Mouse (Mus musculus) small intestine, adult 2 months (tissue): ENCODE measurements around the gene Tnrc6a. TPM values are rescaled to one million over a fixed set of nuclear protein-coding genes. Genes with fewer than 3 reads are reported as not detected.

Experiments
- H3K27ac ChIP-seq: fragments of 200-500 bp; 2 replicates; pipeline ENCODE4 v1.5.1; 2012; ENCODE audit warnings: low read depth, low read length, control low read depth, inconsistent platforms; ENCODE audit not compliant: insufficient read depth
- H3K27me3 ChIP-seq: fragments of 200-500 bp; 2 replicates; pipeline ENCODE4 v1.6.1; 2012; ENCODE audit warnings: mild to moderate bottlenecking, moderate library complexity, low read length, inconsistent platforms; ENCODE audit not compliant: control insufficient read depth, insufficient read depth
- H3K36me3 ChIP-seq: fragments of 200-500 bp; 2 replicates; pipeline ENCODE4 v1.6.1; 2012; ENCODE audit warnings: mild to moderate bottlenecking, low read length, control low read depth, inconsistent platforms; ENCODE audit not compliant: control insufficient read depth, insufficient read depth
- H3K4me1 ChIP-seq: fragments of 200-500 bp; 2 replicates; pipeline ENCODE4 v1.6.1; 2012; ENCODE audit warnings: low read length, inconsistent platforms, mixed read lengths; ENCODE audit not compliant: control insufficient read depth, insufficient read depth, insufficient read length
- H3K4me3 ChIP-seq: fragments of 200-500 bp; 2 replicates; pipeline ENCODE4 v1.5.1; 2012; ENCODE audit warnings: low read depth, mild to moderate bottlenecking, control low read depth, inconsistent platforms, low read length, moderate library complexity
- CTCF ChIP-seq: fragments of 200-500 bp; IDR thresholded peaks from 2 replicates; pipeline ENCODE4 v1.5.1; 2012; ENCODE audit warnings: low read depth, mild to moderate bottlenecking, control low read depth, inconsistent platforms, low read length, moderate library complexity, mixed read lengths; ENCODE audit not compliant: insufficient replicate concordance, insufficient read length; ENCODE audit errors: extremely low read depth
- POLR2A ChIP-seq: fragments of 200-500 bp; IDR thresholded peaks from 2 replicates; pipeline ENCODE4 v1.6.1; 2012; ENCODE audit warnings: low read depth, mild to moderate bottlenecking, control low read depth, inconsistent platforms, low read length, moderate library complexity
- WGBS: fragments of 180-500 bp; shearing (Covaris S2); methylation state at CpG from one replicate; pipeline ENCODE4 v1.1.7; 2018; 5-methylcytosine and 5-hydroxymethylcytosine counted together
- polyA plus RNA-seq: library from polyadenylated mRNA; depleted of rRNA; stranded (reverse); fragments of >200 nt; gene quantifications from 2 replicates; pipeline ENCODE4 v1.2.3, GENCODE M21; 2012

Tnrc6a gene
- polyA plus RNA-seq, 1 experiment: 33.7 TPM

DNA sequence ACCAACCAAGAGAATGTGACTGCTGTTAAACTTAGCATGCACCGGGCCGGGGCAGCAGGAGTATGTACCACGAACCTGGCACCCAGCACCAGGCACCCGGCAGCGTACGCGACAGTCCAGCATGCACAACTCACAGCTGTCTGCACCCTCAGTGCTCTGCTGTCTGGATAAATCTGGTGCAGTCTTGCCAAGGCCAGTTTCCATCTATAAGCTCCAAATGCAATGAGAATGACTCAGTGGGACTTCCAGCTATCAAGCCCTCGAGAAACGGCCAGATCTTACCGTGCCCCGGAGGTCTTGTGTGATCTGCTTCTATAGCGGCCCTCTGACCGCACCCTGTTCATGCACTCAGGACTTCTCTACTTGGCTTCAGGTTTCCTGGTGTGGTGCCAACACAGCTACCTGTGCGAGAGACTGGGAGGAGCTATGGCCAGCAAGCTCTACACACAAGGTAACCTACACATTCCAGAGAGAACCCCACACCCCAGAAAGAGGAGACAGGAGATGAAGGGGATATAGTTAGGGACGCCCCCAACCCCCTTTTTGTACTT lies 76.0 kb downstream of the Tnrc6a start:
- H3K27ac ChIP-seq: peak overlapping the region; percentile 100
- H3K27me3 ChIP-seq: no peaks in the 10 kb centered on the region
- H3K36me3 ChIP-seq: peaks cover 5% of the 10 kb centered on the region
- peak overlapping the region; percentile 48 for H3K4me3 ChIP-seq
- H3K4me1 ChIP-seq: peaks cover 32% of the 10 kb centered on the region
- TF ChIP-seq CTCF: no peak
- peak; percentile 59; the same call in 1 of the 2 replicates for TF ChIP-seq POLR2A
- WGBS: 34% methylated on average over 15 of the region's 15 CpGs

DNA sequence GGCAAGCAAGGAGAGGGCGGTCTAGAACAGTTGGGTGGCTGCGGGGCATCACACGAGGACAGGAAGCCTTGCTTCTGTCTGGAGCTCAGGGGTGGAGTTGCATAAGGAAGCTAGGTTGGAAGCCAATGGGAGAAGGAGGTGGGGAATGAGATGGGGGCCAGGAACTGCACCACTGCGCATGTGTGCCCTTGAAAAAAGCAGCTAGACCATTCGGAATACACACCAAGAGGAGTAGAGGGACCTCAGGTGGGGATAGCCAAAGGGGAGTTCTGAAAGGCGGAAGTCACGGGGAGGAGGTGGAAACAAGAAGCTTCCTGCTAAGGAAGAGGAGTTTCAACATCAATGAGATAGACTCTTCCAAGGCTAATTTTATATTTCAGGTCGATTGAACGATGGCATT lies 77.0 kb downstream of the Tnrc6a start:
- peaks cover 29% of the 10 kb centered on the region for H3K4me1 ChIP-seq
- TF ChIP-seq POLR2A (no peak), CTCF (no peak)
- H3K4me3 ChIP-seq: no peak overlapping the region
- 81% methylated on average over 9 of the region's 9 CpGs for WGBS
- H3K27me3 ChIP-seq: no peaks in the 10 kb centered on the region
- no peaks in the 10 kb centered on the region for H3K36me3 ChIP-seq
- H3K27ac ChIP-seq: no peak overlapping the region

DNA sequence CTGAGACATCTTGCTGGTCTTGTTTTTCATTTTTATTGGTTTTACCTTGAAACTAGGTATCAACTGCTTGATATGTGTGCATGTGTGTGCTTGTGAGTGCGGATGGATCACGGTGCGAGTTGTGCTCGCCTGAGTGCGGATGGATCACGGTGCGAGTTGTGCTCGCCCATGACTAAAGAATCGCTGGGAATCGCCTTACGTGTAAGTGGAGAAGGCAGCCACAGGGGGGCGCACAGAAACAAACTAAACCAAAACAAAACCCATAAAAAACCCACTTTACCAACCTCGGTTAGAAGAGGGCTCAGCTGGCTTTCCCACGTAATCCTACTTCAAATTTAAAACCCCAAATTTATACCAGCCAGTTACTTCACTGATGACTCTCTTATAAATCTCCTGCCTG lies 81.6 kb downstream of the Tnrc6a start:
- WGBS: 22% methylated on average over 14 of the region's 14 CpGs
- no peak overlapping the region for H3K4me3 ChIP-seq
- no peaks in the 10 kb centered on the region for H3K27me3 ChIP-seq
- H3K4me1 ChIP-seq: peaks cover 15% of the 10 kb centered on the region; the same call in 1 of the 2 replicates
- TF ChIP-seq POLR2A: no peak
- peak; percentile 70; the same call in 1 of the 2 replicates for TF ChIP-seq CTCF
- no peaks in the 10 kb centered on the region for H3K36me3 ChIP-seq
- no peak overlapping the region for H3K27ac ChIP-seq

DNA sequence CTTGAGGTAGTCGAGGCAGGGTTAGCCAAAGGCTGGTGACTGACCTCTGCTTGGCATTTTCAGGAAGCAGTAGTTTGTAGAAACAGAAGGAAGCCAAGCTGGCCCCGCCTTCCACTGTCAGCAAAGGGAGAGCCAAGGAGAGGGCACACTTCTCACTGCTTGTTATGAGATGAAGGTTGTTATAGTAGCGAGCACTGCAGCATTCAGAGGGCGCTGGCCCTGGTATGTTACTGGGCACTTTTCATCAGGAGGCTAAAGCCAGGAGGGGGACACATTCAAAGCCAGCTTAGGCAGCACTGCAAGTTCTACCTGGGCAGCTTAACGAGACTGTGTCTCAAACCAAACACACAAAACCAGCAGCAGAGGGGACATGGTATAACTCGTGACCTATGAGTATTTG lies 83.9 kb downstream of the Tnrc6a start:
- no peak overlapping the region for H3K4me3 ChIP-seq
- WGBS: 46% methylated on average over 6 of the region's 6 CpGs
- no peaks in the 10 kb centered on the region for H3K36me3 ChIP-seq
- H3K4me1 ChIP-seq: peaks cover 20% of the 10 kb centered on the region; the same call in 1 of the 2 replicates
- no peak overlapping the region for H3K27ac ChIP-seq
- TF ChIP-seq POLR2A (no peak), CTCF (no peak)
- no peaks in the 10 kb centered on the region for H3K27me3 ChIP-seq

DNA sequence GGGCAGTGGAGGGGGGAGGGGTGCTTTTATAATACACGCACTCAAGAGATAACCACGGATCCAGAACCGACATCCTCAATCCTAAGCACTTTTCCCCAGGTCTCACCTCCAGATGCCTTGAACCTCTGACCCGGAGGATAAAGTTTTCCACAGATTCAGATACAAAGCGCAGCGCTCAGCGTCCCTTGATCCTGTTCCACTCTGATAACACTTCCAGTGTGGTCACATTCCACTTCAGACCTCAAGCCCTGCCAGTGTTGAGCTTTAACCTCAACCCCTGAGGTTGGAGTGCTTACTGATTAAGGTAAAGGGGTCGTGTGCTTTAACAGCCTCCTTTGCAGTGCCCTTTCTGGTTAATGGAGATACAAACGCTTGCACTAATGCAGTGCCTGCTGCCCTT lies 86.2 kb downstream of the Tnrc6a start:
- 28% methylated on average over 9 of the region's 9 CpGs for WGBS

DNA sequence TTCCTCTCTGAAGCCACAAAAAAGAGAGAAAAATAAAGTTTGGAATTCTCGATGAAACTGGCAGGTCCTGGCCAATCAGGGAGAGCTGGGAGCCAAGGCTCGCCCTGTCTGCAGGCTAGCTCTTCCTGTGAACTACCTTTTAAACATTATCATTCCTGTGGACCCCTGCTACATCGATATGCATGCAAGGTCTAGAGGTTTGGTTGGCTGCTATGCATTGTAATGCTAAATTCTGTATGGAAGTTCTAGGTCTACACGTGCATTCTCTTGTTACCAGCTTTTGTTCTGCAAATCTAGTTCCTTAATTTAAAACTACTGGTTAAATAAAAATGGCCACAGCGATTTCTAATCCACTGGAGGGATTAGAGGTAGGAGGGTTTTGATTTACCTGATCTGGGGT lies 87.8 kb downstream of the Tnrc6a start:
- 76% methylated on average over 5 of the region's 5 CpGs for WGBS
- peaks cover 32% of the 10 kb centered on the region for H3K4me1 ChIP-seq
- no peak overlapping the region for H3K27ac ChIP-seq

More for the DNA sequence above, 86.2 kb downstream of the Tnrc6a start:
- TF ChIP-seq CTCF (no peak), POLR2A (no peak)
- peak overlapping the region; percentile 81 for H3K27ac ChIP-seq
- no peak overlapping the region for H3K4me3 ChIP-seq
- no peaks in the 10 kb centered on the region for H3K36me3 ChIP-seq
- H3K4me1 ChIP-seq: peaks cover 29% of the 10 kb centered on the region
- H3K27me3 ChIP-seq: no peaks in the 10 kb centered on the region

DNA sequence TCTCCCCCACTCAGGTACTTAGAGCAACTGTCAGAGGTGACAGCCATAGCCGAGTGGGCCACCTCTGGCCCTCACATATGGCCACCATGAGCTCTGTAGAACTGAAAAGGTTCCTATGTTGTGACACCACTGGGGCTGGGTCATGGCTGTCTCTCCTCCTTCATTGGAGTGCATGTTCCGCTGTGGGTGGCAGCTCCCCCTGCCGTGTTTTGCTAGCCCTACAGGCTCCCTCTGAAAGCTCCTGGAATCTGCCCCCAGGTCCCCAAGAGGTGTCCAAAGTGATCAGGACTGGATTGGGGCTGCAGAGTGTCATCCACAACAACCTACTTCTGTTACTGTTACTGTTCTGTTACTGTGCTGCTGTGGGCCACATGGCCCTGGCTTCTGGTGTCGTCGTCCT lies 88.6 kb downstream of the Tnrc6a start:
- 78% methylated on average over 5 of the region's 5 CpGs for WGBS
- Histone ChIP-seq H3K4me1 (peaks cover 33% of the 10 kb centered on the region), H3K27me3 (no peaks in the 10 kb centered on the region), H3K36me3 (no peaks in the 10 kb centered on the region), H3K4me3 (no peak overlapping the region), H3K27ac (no peak overlapping the region)
- TF ChIP-seq CTCF: no peak
- TF ChIP-seq POLR2A: no peak

More for the DNA sequence above, 87.8 kb downstream of the Tnrc6a start:
- TF ChIP-seq POLR2A (no peak), CTCF (no peak)
- Histone ChIP-seq H3K4me3 (no peak overlapping the region), H3K36me3 (no peaks in the 10 kb centered on the region), H3K27me3 (no peaks in the 10 kb centered on the region)
